Mouse (Mus musculus) midbrain, embryonic 14.5 days (tissue): ENCODE measurements around the gene Gm49325. TPM values are rescaled to one million over a fixed set of nuclear protein-coding genes. Genes with fewer than 3 reads are reported as not detected.

Experiments used
- ATAC-seq: fragments of 200-750 bp; cut with Nextera tagmentation; 2 replicates; pipeline ENCODE4 v1.8.0; 2017; ENCODE audit warnings: moderate number of reproducible peaks, moderate library complexity; ENCODE audit not compliant: low FRiP score, low TSS enrichment
- DNase-seq: peaks from one replicate; pipeline ENCODE4 v3.0.0-alpha.2; 2015
- H3K27ac ChIP-seq: fragments of 300-500 bp; sonication (generic); replicated peaks from 2 replicates; pipeline ENCODE4 v1.5.1; 2014; ENCODE audit warnings: mild to moderate bottlenecking, low read depth, low read length, moderate library complexity
- H3K27me3 ChIP-seq: fragments of 300-500 bp; sonication (generic); 2 replicates; pipeline ENCODE4 v1.6.1; 2014; ENCODE audit warnings: low read length, control low read depth, mixed read lengths; ENCODE audit not compliant: control insufficient read depth, insufficient read depth
- H3K36me3 ChIP-seq: fragments of 300-500 bp; sonication (generic); 2 replicates; pipeline ENCODE4 v1.6.1; 2014; ENCODE audit warnings: low read length, control low read depth; ENCODE audit not compliant: control insufficient read depth, insufficient read depth
- H3K4me1 ChIP-seq: fragments of 300-500 bp; sonication (generic); 2 replicates; pipeline ENCODE4 v1.6.1; 2014; ENCODE audit warnings: mild to moderate bottlenecking, antibody characterized with exemption, low read length, control low read depth; ENCODE audit not compliant: control insufficient read depth, insufficient read depth
- H3K4me2 ChIP-seq: fragments of 300-500 bp; sonication (generic); 2 replicates; pipeline ENCODE4 v1.6.1; 2014; ENCODE audit warnings: mild to moderate bottlenecking, low read length, moderate library complexity
- H3K4me3 ChIP-seq: fragments of 300-500 bp; sonication (generic); replicated peaks from 2 replicates; pipeline ENCODE4 v1.5.1; 2014; ENCODE audit warnings: low read depth, low read length
- H3K9ac ChIP-seq: fragments of 300-500 bp; sonication (generic); replicated peaks from 2 replicates; pipeline ENCODE4 v1.6.1; 2014; ENCODE audit warnings: mild to moderate bottlenecking, low read length, moderate library complexity
- H3K9me3 ChIP-seq: fragments of 300-500 bp; sonication (generic); 2 replicates; pipeline ENCODE4 v1.6.1; 2016; ENCODE audit warnings: low read length, control low read depth, mixed read lengths; ENCODE audit not compliant: control insufficient read depth
- WGBS: fragments of 180-500 bp; shearing (Covaris S2); extraction: QIAGEN DNeasy Blood & Tissue Kit; methylation state at CpG from one replicate; pipeline ENCODE4 v1.1.7; 2014; 5-methylcytosine and 5-hydroxymethylcytosine counted together
- polyA plus RNA-seq: library from polyadenylated mRNA; unstranded; fragments of >200 nt; fragmentation: Nextera tagmentation; extraction: Ambion mirVana; gene quantifications from 2 replicates; pipeline ENCODE4 v1.2.1, GENCODE M21; 2014

Gm49325 gene
- polyA plus RNA-seq, 1 experiment from 2014 or later: 16.3 TPM

DNA sequence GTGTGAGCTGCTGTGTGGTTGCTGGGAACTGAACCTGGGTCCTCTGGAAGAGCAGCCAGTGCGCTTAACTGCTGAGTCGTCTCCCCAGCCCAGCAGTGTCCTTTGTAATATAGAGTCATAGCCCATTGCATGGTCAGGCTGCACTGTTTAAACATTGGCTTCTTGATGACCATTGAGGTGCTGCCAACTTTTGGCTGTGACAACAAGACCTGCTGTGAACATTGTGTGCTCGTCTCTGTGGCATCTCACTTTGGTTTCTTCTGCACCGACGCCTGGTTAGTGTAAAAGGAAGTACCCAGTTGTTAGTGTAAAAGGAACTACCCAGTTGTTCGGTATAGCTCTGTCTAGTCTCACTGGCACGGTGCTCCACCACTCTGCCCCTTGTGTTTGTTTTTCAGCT, 20.6 kb downstream of the Gm49325 start:
- H3K9me3 ChIP-seq: no peaks in the 10 kb centered on the region
- whole genome bisulfite sequencing: 85% methylated on average over 7 of the region's 7 CpGs
- DNase-seq (no peak), ATAC-seq (no peak)
- H3K27ac ChIP-seq: no peak overlapping the region
- no peak overlapping the region for H3K4me3 ChIP-seq
- H3K4me1 ChIP-seq: peaks cover 16% of the 10 kb centered on the region
- no peak overlapping the region for H3K9ac ChIP-seq
- H3K4me2 ChIP-seq: no peak overlapping the region
- H3K27me3 ChIP-seq: no peaks in the 10 kb centered on the region
- H3K36me3 ChIP-seq: peaks cover 10% of the 10 kb centered on the region

DNA sequence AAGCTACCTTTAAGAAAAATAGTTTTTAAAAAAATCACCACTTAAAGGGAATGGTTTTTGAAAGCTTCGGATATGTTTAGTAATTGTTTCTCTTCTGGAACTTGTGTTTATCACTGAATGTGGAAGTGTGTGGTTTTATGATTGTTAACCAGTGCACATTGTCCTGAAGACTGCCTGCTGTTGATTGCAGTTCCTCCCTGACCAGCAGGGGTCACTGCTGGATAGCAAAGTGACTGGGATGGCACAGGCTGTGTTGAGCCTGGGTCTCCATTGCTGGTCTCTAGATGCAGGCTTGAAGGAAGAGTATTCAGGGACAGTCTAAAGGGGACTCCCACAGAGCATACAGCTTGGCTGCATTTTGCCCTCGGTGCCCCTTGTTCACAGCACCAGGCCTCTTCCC, 21.5 kb downstream of the Gm49325 start:
- ATAC-seq: peak; percentile 82
- Histone ChIP-seq H3K36me3 (peaks cover 15% of the 10 kb centered on the region), H3K9ac (no peak overlapping the region; the same call in 1 of the 2 replicates), H3K27ac (no peak overlapping the region), H3K9me3 (no peaks in the 10 kb centered on the region), H3K27me3 (no peaks in the 10 kb centered on the region), H3K4me1 (peaks cover 16% of the 10 kb centered on the region), H3K4me2 (no peak overlapping the region), H3K4me3 (no peak overlapping the region)
- DNase-seq: peak; percentile 89
- WGBS: 33% methylated on average over 2 of the region's 2 CpGs

DNA sequence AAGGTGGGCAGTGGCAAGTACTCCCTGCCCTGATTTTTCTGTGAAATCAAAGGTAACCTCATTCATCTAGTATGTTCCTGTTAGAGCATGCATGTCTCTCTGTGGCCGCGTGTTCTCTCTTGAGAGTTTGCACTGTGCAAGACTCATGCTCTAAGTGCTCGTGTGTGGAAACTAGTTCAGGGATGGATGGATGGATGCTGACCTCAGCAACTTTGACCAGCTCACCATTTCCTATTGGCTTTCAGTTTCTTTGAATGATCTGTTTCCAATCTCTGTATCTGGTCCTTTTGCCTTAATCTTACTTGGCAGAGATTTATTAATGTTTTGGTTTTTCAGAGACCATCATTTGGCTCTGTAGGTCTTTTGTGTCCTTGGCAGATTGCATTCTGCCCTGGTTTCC, 23.2 kb downstream of the Gm49325 start:
- no peak overlapping the region for H3K9ac ChIP-seq
- 88% methylated on average over 3 of the region's 3 CpGs for WGBS

DNA sequence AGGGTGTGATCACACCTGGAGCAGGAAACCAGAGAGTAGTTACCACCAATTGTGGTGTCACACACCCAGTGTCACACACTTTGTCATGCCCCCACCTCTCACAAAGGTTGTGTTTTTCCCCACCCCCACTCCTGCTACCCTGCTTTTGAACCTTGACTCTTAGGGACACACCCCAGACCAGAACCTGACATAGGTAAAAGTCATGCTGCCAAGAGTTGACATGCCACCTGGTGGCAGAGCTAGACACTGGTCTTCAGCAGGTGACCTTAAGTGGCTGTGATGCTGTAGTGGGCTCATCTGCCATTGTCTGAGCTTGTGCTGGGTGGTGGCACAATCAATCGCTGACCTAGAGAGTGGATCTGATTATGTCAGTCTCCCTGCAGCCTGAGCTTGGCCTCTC, 24.0 kb downstream of the Gm49325 start:
- no peak overlapping the region for H3K27ac ChIP-seq
- 96% methylated on average over 1 of the region's 1 CpGs for WGBS

More for the DNA sequence above, 23.2 kb downstream of the Gm49325 start:
- DNase-seq (no peak), ATAC-seq (no peak)
- no peaks in the 10 kb centered on the region for H3K9me3 ChIP-seq
- H3K27ac ChIP-seq: no peak overlapping the region
- no peaks in the 10 kb centered on the region for H3K27me3 ChIP-seq
- H3K36me3 ChIP-seq: peaks cover 23% of the 10 kb centered on the region
- no peak overlapping the region for H3K4me2 ChIP-seq
- H3K4me3 ChIP-seq: no peak overlapping the region
- H3K4me1 ChIP-seq: peaks cover 3% of the 10 kb centered on the region; the same call in 1 of the 2 replicates

DNA sequence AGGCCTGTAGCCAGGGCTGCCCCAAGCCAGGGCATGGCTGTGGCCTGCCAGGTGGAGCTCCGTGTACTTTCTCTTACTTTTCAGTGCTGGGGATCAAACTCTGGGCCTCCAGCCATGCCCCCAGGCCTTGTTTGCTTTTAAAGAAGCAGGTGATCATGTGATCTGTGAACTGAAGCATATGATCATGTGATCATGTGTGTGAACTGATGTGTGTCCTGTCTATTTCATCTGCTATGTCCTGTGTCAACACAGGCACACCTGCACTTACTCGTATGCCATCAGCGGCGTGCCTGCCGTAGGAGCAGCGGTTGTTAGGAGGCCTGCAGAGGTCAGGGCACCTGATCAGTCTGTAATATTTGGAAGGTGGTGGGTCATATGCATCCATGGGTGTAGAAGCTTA, 28.0 kb downstream of the Gm49325 start:
- 81% methylated on average over 6 of the region's 6 CpGs for WGBS
- ATAC-seq: no peak
- Histone ChIP-seq H3K9me3 (no peaks in the 10 kb centered on the region), H3K27me3 (no peaks in the 10 kb centered on the region), H3K4me3 (no peak overlapping the region), H3K9ac (no peak overlapping the region), H3K36me3 (peaks cover 38% of the 10 kb centered on the region), H3K4me1 (no peaks in the 10 kb centered on the region), H3K27ac (no peak overlapping the region), H3K4me2 (no peak overlapping the region)
- no peak for DNase-seq

More for the DNA sequence above, 24.0 kb downstream of the Gm49325 start:
- Histone ChIP-seq H3K4me2 (no peak overlapping the region), H3K36me3 (peaks cover 21% of the 10 kb centered on the region), H3K4me3 (no peak overlapping the region), H3K9ac (no peak overlapping the region), H3K9me3 (no peaks in the 10 kb centered on the region), H3K4me1 (no peaks in the 10 kb centered on the region), H3K27me3 (no peaks in the 10 kb centered on the region)
- ATAC-seq: no peak
- no peak for DNase-seq

DNA sequence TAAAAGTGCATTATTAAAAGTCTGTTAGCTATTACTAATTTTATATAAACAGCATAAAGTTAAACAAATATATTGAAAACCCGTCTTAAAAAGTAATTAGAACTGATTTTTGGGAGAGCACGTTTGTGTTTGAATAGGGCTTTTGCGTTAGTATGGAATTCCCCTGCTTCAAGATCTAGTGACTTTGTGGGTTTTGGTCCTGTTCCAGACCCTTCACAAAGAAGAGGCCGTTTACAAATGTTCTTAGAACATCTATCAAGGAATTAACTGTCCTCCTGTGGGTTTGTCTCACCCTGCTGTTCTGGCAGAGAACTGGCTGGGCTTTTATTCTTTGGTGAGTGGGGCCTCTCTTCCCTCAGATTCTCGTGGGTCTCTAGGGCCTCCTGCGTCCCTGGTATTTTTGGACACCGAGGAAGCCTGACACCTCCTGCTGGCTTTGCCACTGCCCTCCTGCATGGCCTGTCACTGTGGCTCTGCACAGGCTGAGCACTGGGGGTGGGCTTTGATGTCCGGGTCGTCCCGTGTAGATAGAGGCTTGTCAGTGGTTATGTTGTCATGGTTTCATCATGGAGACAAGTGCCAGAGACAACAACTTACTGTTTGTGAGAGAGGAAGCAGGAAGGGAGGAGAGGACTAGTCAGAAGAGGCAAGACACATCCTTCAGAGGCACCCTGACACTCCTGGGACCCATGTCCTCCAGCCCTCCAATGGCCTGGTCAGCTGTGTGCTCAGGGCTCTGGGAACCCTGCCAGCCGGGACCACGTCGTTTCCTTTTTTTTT, 28.6 kb downstream of the Gm49325 start:
- no peak for ATAC-seq
- peak; percentile 31 for DNase-seq
- 56% methylated on average over 13 of the region's 13 CpGs for WGBS

DNA sequence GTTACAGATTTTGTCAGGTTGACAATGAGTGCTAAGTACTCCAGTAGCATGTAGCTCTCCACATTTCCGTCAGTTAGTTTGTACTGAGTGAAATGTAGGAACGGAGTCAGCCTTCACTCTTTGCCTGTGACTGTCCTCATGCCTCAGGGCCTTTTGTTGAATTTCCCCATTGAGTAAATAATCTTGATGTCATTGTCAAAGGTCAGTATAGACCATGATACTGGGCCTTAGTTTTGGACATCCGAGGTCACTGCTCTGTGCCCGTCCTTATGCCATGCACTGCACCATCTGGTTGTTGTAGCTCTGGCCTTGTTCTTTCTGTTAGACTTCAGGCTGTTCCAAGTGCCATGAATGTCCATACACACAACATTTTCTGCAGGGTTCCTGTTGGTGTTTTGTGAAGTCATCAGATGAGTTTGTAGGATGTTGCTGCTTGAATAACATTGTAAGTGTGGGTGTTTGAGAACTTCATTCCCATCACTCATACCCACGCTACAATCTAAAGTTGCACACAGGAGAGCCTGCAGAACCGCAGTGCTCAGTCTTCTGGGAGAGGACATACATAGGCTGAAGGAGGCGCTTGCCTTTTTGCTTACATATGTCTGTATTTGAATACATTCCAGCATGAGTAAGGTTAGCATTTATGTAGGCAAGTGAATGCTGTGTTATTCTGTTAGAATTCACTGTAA, 30.4 kb downstream of the Gm49325 start:
- Histone ChIP-seq H3K9ac (no peak overlapping the region), H3K36me3 (peaks cover 44% of the 10 kb centered on the region), H3K27me3 (no peaks in the 10 kb centered on the region), H3K27ac (no peak overlapping the region), H3K4me2 (no peak overlapping the region), H3K4me3 (no peak overlapping the region), H3K4me1 (no peaks in the 10 kb centered on the region), H3K9me3 (no peaks in the 10 kb centered on the region)
- ATAC-seq (no peak), DNase-seq (no peak)
- 93% methylated on average over 7 of the region's 7 CpGs for WGBS

More for the DNA sequence above, 28.6 kb downstream of the Gm49325 start:
- Histone ChIP-seq H3K27ac (no peak overlapping the region), H3K9me3 (no peaks in the 10 kb centered on the region), H3K4me1 (no peaks in the 10 kb centered on the region), H3K36me3 (peaks cover 39% of the 10 kb centered on the region), H3K4me2 (no peak overlapping the region), H3K27me3 (no peaks in the 10 kb centered on the region), H3K4me3 (no peak overlapping the region), H3K9ac (no peak overlapping the region)

DNA sequence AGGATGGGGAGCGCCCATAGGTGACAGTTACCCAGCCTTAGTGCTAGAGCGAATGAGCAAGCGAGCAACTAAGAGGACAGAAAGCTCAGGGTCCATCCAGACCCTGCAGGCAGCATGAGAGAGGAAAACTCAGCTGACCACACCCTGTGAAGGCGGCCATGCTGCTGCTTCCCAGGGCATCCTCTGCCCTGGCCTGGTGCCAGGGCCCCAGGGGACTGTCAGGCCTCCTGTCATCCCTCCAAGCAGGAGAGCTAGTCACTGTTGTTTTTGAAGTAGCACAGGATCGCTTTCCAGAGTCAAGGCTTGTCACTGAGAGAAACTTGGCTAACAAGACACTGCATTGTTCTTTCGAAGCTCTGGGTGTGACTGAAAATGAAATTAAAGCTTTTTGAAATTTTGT, 33.0 kb downstream of the Gm49325 start:
- Histone ChIP-seq H3K36me3 (peaks cover 48% of the 10 kb centered on the region), H3K27ac (no peak overlapping the region), H3K27me3 (no peaks in the 10 kb centered on the region), H3K4me3 (no peak overlapping the region), H3K4me1 (no peaks in the 10 kb centered on the region), H3K4me2 (no peak overlapping the region), H3K9me3 (no peaks in the 10 kb centered on the region), H3K9ac (no peak overlapping the region)
- 76% methylated on average over 6 of the region's 6 CpGs for WGBS
- ATAC-seq (no peak), DNase-seq (no peak)

DNA sequence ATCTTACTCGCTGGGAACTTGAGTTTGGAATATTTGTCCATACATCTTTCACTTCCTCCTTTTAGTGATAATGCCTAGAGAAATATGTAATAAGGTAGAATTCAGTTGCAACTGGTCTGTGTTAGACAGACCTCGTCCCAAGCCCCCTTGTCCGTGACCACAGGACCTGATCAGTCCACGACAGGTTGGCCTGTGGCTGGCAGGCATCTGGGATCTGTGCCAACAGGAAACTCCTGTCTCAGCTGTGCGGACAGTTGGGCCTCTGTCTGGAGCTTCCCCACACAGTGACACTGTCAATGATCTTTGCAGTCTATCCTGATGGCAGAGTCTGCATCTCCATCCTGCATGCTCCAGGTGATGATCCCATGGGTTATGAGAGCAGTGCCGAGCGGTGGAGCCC, 37.2 kb downstream of the Gm49325 start:
- no peaks in the 10 kb centered on the region for H3K27me3 ChIP-seq
- no peak for ATAC-seq
- H3K36me3 ChIP-seq: peaks cover 65% of the 10 kb centered on the region
- H3K9me3 ChIP-seq: no peaks in the 10 kb centered on the region
- H3K9ac ChIP-seq: no peak overlapping the region
- H3K4me1 ChIP-seq: no peaks in the 10 kb centered on the region
- no peak overlapping the region for H3K4me2 ChIP-seq
- H3K4me3 ChIP-seq: no peak overlapping the region
- WGBS: 88% methylated on average over 7 of the region's 7 CpGs
- H3K27ac ChIP-seq: no peak overlapping the region
- no peak for DNase-seq
